In genomic region chr15:90975914-90976313, GRCm38 (mm10) we compare ENCODE assay signal across 20 mouse cellular contexts.
DNase-seq lines count a peak whose midpoint lies in the region; ATAC-seq and TF ChIP-seq lines count a peak whose summit lies in the region.
"Had no signal": no experiment of that assay in that cellular context is flagged by ENCODE, and none has a peak within 500 bp of the region (broad histone marks: within the 10 kb centered on the region; RNA-seq: fewer than 3 reads in every experiment).

No protein-coding gene starts in this region.

- no peak for ATAC-seq in midbrain, postnatal 0 days (ENCODE audit: low FRiP score)
- ATAC-seq in midbrain, embryonic 15.5 days (replicated peaks) = no peak
- ATAC-seq: forebrain, embryonic 15.5 days; intestine, embryonic 16.5 days had no signal

- no peaks in the 10 kb centered on the region for H3K79me2 ChIP-seq in heart, adult 2 months (replicated peaks; ENCODE audit: control insufficient read depth, insufficient read depth, low read length)

- H3K4me3 ChIP-seq in heart, adult 2 months = no peak overlapping the region
- H3K4me3 ChIP-seq in left cerebral cortex, adult 2 months = no peak overlapping the region
- H3K4me3 ChIP-seq in midbrain, postnatal 0 days (ENCODE audit: low read depth, low read length) = no peak overlapping the region
- H3K4me3 ChIP-seq in midbrain, embryonic 15.5 days = no peak overlapping the region
- H3K4me3 ChIP-seq: embryonic facial prominence, embryonic 13.5 days; forebrain, embryonic 15.5 days; heart, embryonic 10.5 days; hindbrain, embryonic 12.5 days; limb, embryonic 12.5 days; midbrain, embryonic 12.5 days had no signal

- TF ChIP-seq CTCF in heart, adult 2 months (IDR thresholded peaks at IDR 0.05) = peak; percentile 26; the same call in 1 of the 2 replicates
- peak; percentile 41 for TF ChIP-seq CTCF in left cerebral cortex, adult 2 months (IDR thresholded peaks at IDR 0.05)
- peak; percentile 49 for TF ChIP-seq CTCF in midbrain, postnatal 0 days (IDR thresholded peaks at IDR 0.05)
- peak; percentile 5; the same call in 1 of the 2 replicates for TF ChIP-seq CTCF in brain, embryonic 14.5 days (IDR thresholded peaks at IDR 0.05; ENCODE audit: borderline replicate concordance, extremely low read depth, insufficient read depth, insufficient read length)

- H3K4me2 ChIP-seq in midbrain, postnatal 0 days (ENCODE audit: low read depth, low read length, poor library complexity, severe bottlenecking) = no peak overlapping the region
- H3K4me2 ChIP-seq in midbrain, embryonic 15.5 days = no peak overlapping the region
- H3K4me2 ChIP-seq: embryonic facial prominence, embryonic 13.5 days; forebrain, embryonic 15.5 days; hindbrain, embryonic 12.5 days; limb, embryonic 12.5 days; midbrain, embryonic 12.5 days had no signal

- no peaks in the 10 kb centered on the region for H3K27me3 ChIP-seq in heart, adult 2 months (ENCODE audit: control insufficient read depth, insufficient read depth, low read length)
- no peaks in the 10 kb centered on the region for H3K27me3 ChIP-seq in midbrain, postnatal 0 days (ENCODE audit: insufficient read depth, low read length)
- no peaks in the 10 kb centered on the region for H3K27me3 ChIP-seq in midbrain, embryonic 15.5 days (replicated peaks)
- H3K27me3 ChIP-seq: embryonic facial prominence, embryonic 13.5 days; forebrain, embryonic 15.5 days; hindbrain, embryonic 12.5 days; limb, embryonic 12.5 days; midbrain, embryonic 12.5 days had no signal

- no peak for TF ChIP-seq POLR2A in heart, adult 2 months (IDR thresholded peaks at IDR 0.05; ENCODE audit: insufficient read depth, low read depth, low read length)
- TF ChIP-seq POLR2A in brain, embryonic 14.5 days (IDR thresholded peaks at IDR 0.05; ENCODE audit: borderline replicate concordance, extremely low read depth, insufficient read depth, insufficient read length, poor library complexity, severe bottlenecking) = no peak

- H3K27ac ChIP-seq in heart, adult 2 months = no peak overlapping the region
- no peak overlapping the region for H3K27ac ChIP-seq in left cerebral cortex, adult 2 months
- H3K27ac ChIP-seq in midbrain, postnatal 0 days (ENCODE audit: low read depth, low read length) = no peak overlapping the region
- H3K27ac ChIP-seq in midbrain, embryonic 15.5 days = no peak overlapping the region
- H3K27ac ChIP-seq: embryonic facial prominence, embryonic 13.5 days; forebrain, embryonic 15.5 days; heart, embryonic 10.5 days; hindbrain, embryonic 12.5 days; limb, embryonic 12.5 days; midbrain, embryonic 12.5 days had no signal

- TF ChIP-seq EP300 in heart, adult 2 months (IDR thresholded peaks at IDR 0.05; ENCODE audit: insufficient read depth, low read depth, low read length) = no peak

- 73% methylated on average over 5 of the region's 5 CpGs for WGBS in heart, adult 2 months
- 76% methylated on average over 5 of the region's 5 CpGs for WGBS in midbrain, postnatal 0 days
- WGBS in midbrain, embryonic 15.5 days = 75% methylated on average over 5 of the region's 5 CpGs

- H3K4me1 ChIP-seq in heart, adult 2 months (ENCODE audit: control insufficient read depth, insufficient read depth, low read length) = no peaks in the 10 kb centered on the region
- no peaks in the 10 kb centered on the region for H3K4me1 ChIP-seq in midbrain, postnatal 0 days (ENCODE audit: insufficient read depth, low read length)
- no peaks in the 10 kb centered on the region for H3K4me1 ChIP-seq in midbrain, embryonic 15.5 days
- H3K4me1 ChIP-seq: embryonic facial prominence, embryonic 13.5 days; heart, embryonic 10.5 days; limb, embryonic 12.5 days had no signal

- H3K9ac ChIP-seq in heart, adult 2 months (ENCODE audit: low read depth, low read length) = no peak overlapping the region
- H3K9ac ChIP-seq in midbrain, postnatal 0 days (replicated peaks; ENCODE audit: low read length, poor library complexity, severe bottlenecking) = no peak overlapping the region
- H3K9ac ChIP-seq in midbrain, embryonic 15.5 days = no peak overlapping the region
- H3K9ac ChIP-seq: embryonic facial prominence, embryonic 13.5 days; forebrain, embryonic 15.5 days; hindbrain, embryonic 12.5 days; limb, embryonic 12.5 days; midbrain, embryonic 12.5 days had no signal

- no peaks in the 10 kb centered on the region for H3K9me3 ChIP-seq in midbrain, postnatal 0 days (ENCODE audit: low read length)
- no peaks in the 10 kb centered on the region for H3K9me3 ChIP-seq in midbrain, embryonic 15.5 days
- H3K9me3 ChIP-seq: forebrain, embryonic 15.5 days; heart, embryonic 10.5 days had no signal

- DNase-seq in heart, adult 2 months = no peak
- no peak for DNase-seq in heart, postnatal 10 days
- DNase-seq in left cerebral cortex, adult 2 months (ENCODE audit: extremely low spot score in 1 of 2, low spot score in 2 of 2) = no peak
- DNase-seq in left cerebral cortex, adult 18-20 months (ENCODE audit: low spot score in 2 of 2) = no peak
- no peak for DNase-seq in midbrain, postnatal 0 days (ENCODE audit: low spot score)
- no peak for DNase-seq in brain, embryonic 14.5 days (ENCODE audit: low read depth)
- DNase-seq in layer of hippocampus, postnatal 10 days (ENCODE audit: low spot score in 2 of 2) = no peak
- DNase-seq: adrenal gland, adult 8-10 months; kidney, postnatal 10 days; lung, adult 18-20 months; right cerebral cortex, postnatal 4 days; thymus, postnatal 25 days had no signal

- no peaks in the 10 kb centered on the region for H3K36me3 ChIP-seq in heart, adult 2 months (ENCODE audit: control insufficient read depth, insufficient read depth, low read length)
- H3K36me3 ChIP-seq in midbrain, postnatal 0 days (ENCODE audit: insufficient read depth, low read length) = peaks cover 28% of the 10 kb centered on the region
- H3K36me3 ChIP-seq in midbrain, embryonic 15.5 days (replicated peaks) = peaks cover 36% of the 10 kb centered on the region

- intact Hi-C loops in heart, adult 2 months (cut with DNase I) = no loop called here
- intact Hi-C loops in heart, postnatal 10 days (cut with DNase I) = no loop called here
- intact Hi-C loops in left cerebral cortex, adult 2 months (cut with DNase I) = no loop called here
